Mouse (Mus musculus): ENCODE data around the gene Selenop.

DNA sequence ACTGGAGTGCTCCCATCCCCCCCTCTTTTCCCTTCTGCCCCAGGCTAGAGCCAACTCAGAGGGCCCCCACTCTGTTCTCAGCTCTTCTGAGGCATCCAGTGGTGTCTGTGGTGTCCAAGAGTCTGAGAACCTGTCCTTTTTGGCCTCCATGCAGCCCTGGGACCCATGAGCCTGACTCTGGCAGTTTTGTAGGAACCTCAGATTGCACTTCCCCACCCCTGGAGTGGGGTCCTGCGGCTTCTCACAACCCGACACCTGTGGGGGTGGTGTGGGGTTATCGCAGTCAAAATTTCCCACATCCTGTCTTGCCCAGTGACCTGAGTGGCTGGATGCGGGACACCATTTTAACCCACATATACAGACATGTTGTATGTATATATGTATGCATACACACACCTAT lies 4.1 kb upstream of the Selenop start:
- no peak for TF ChIP-seq CTCF (IDR thresholded peaks at IDR 0.05; ENCODE audit: low read depth, low read length)
- no peak for TF ChIP-seq POLR2A (IDR thresholded peaks at IDR 0.05; ENCODE audit: borderline replicate concordance, low read depth, low read length)
